Mouse (Mus musculus) cortical plate, adult 2 months (tissue): ENCODE data around the gene Fbxw27.

Experiments used
- CTCF ChIP-seq: fragments of 200-500 bp; IDR thresholded peaks from 2 replicates; pipeline ENCODE4 v1.5.1; 2011; ENCODE audit warnings: mild to moderate bottlenecking, control low read depth, low read length; ENCODE audit not compliant: insufficient read depth; ENCODE audit errors: extremely low read depth
- POLR2A ChIP-seq: fragments of 200-500 bp; IDR thresholded peaks from 2 replicates; pipeline ENCODE4 v1.6.1; 2011; ENCODE audit warnings: mild to moderate bottlenecking, low read length, control low read depth; ENCODE audit not compliant: insufficient read depth; ENCODE audit errors: extremely low read depth

DNA sequence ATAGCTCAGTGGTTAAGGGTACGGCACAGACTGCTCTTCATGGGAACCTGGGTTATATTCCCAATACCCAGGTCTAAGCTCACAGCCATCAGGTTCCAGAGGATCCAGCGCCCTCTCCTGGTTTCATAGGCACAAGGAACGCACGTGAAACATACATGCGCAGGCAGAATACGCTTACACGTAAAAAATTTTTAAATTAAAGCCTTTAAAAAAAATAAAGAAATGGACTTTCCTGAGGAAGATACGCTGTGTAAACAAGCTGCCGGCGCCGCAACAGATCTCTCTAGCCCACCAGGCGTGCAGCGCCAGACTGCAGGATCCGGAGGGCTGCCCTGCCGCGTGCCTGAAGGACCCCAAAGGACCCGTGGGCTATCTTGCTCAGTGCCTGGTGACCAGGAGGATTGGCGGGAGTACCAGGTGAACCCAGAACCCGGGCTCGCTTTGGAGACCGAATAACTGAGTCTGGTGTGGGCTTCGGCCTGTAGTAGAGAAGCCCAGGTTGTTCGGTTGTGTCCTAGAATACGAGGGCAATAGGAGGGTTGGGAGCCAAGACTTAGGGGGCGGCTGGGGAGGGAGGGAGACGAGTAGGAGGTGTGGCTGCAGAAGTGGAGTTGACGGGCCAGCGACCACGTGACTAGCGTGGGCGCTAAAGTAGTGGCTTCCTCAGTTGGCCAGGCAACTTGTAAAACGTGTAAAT is 42.1 kb upstream of the Fbxw27 start, which contains the start of gene Nme6:
- TF ChIP-seq POLR2A (peak; percentile 76; the same call in 1 of the 2 replicates), CTCF (peak; percentile 74)
